Mouse (Mus musculus) C2C12 (cell line): ENCODE data around the gene Npw. TPM values are rescaled to one million over a fixed set of nuclear protein-coding genes. Genes with fewer than 3 reads are reported as not detected.

Source experiments
- H3K27me3 ChIP-seq: one replicate; pipeline ENCODE4 v1.6.1; 2011; ENCODE audit not compliant: control insufficient read depth, insufficient read depth, insufficient read length
- H3K36me3 ChIP-seq: one replicate; pipeline ENCODE4 v1.6.1; 2011; ENCODE audit not compliant: control insufficient read depth, insufficient read depth
- H3K4me3 ChIP-seq: one replicate; pipeline ENCODE4 v1.5.1; 2011; ENCODE audit warnings: mild to moderate bottlenecking, control low read depth; ENCODE audit not compliant: poor library complexity, insufficient read depth, severe bottlenecking
- H3K79me2 ChIP-seq: one replicate; pipeline ENCODE4 v1.6.1; 2011; ENCODE audit not compliant: control insufficient read depth, insufficient read depth
- H3K79me3 ChIP-seq: one replicate; pipeline ENCODE4 v1.6.1; 2011; ENCODE audit warnings: low read depth, control low read depth
- H3ac ChIP-seq: one replicate; pipeline ENCODE3; 2011; ENCODE audit warnings: low read depth; ENCODE audit not compliant: control insufficient read depth, insufficient read length
- CEBPB ChIP-seq: IDR thresholded peaks from one replicate; pipeline ENCODE4 v1.6.1; 2011; ENCODE audit warnings: low read depth, mild to moderate bottlenecking, control low read depth, moderate library complexity
- CTCF ChIP-seq: IDR thresholded peaks from one replicate; pipeline ENCODE4 v1.5.1; 2011; ENCODE audit not compliant: control insufficient read depth, insufficient read depth, insufficient read length
- FOSL1 ChIP-seq: IDR thresholded peaks from one replicate; pipeline ENCODE4 v1.8.0; 2011; ENCODE audit warnings: mild to moderate bottlenecking, low read length; ENCODE audit not compliant: poor library complexity, insufficient read depth, severe bottlenecking
- MAX ChIP-seq: IDR thresholded peaks from one replicate; pipeline ENCODE4 v1.6.1; 2011; ENCODE audit warnings: mild to moderate bottlenecking, control low read depth
- MYOD1 ChIP-seq: IDR thresholded peaks from one replicate; pipeline ENCODE4 v1.6.1; 2011; ENCODE audit warnings: low read depth; ENCODE audit not compliant: control insufficient read depth, insufficient read length
- MYOG ChIP-seq: IDR thresholded peaks from one replicate; pipeline ENCODE4 v1.6.1; 2011; ENCODE audit not compliant: control insufficient read depth, insufficient read length; ENCODE audit errors: extremely low read depth
- USF1 ChIP-seq: IDR thresholded peaks from one replicate; pipeline ENCODE4 v1.6.1; 2011; ENCODE audit warnings: low read depth, mild to moderate bottlenecking, control low read depth, moderate library complexity
- polyA plus RNA-seq: library from polyadenylated mRNA; unstranded; fragments of >200 nt; fragmentation: generic; extraction: Trizol; gene quantifications from one replicate; pipeline ENCODE4 v1.2.1, GENCODE M21; 2012; ENCODE audit warnings: missing spikeins

The Npw gene
- polyA plus RNA-seq, 1 experiment, result 0.42 TPM

DNA sequence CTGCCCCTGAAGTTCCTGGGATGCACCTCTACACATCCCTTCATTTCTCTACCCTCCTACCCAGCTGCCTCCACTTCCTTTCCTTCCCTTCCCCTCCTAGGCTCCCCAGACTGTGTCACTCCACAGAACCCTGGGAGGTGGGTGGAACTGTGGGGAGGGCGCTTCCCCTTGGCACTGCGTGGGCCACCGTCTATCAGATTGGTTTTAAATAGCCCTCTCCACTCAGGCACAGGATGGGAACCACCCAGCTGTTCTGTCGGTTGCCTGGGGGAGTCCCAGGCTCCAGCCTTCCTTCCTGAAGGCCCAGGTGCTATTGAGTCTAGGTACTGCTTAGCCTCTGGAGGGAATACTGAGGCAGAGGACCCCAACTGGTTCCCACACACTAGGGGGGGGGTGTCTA, 23.2 kb downstream of the Npw start:
- Histone ChIP-seq H3K79me3 (no peaks in the 10 kb centered on the region), H3K79me2 (no peaks in the 10 kb centered on the region), H3K4me3 (no peak overlapping the region), H3K27me3 (no peaks in the 10 kb centered on the region), H3K36me3 (no peaks in the 10 kb centered on the region), H3ac (no peak overlapping the region)
- TF ChIP-seq CTCF, result no peak
- no peak for TF ChIP-seq FOSL1
- no peak for TF ChIP-seq MYOG
- no peak for TF ChIP-seq MYOD1
- no peak for TF ChIP-seq CEBPB
- no peak for TF ChIP-seq MAX
- TF ChIP-seq USF1, result no peak

DNA sequence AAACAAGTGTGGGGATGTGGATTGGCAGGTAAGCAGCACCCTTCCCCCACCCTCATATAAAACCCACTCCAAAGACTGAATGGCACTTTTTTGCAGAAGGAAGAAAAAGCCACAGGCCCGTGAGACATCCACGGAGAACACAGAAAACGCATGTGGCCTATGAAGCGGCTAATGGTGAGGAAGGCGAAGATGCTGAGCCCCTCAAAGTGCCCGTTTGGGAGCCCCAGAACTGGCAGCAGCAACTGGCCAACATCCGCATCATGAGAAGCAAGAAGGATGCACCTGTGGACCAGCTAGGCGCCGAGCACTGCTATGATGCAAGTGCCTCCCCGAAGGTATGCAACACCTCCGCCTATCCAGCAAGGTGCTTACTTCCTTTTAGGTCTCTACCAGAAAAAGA, 24.4 kb downstream of the Npw start:
- Histone ChIP-seq H3K4me3 (no peak overlapping the region), H3K27me3 (no peaks in the 10 kb centered on the region), H3K79me2 (no peaks in the 10 kb centered on the region), H3ac (no peak overlapping the region), H3K36me3 (no peaks in the 10 kb centered on the region), H3K79me3 (no peaks in the 10 kb centered on the region)
- TF ChIP-seq USF1, result no peak
- TF ChIP-seq MYOG, result no peak

DNA sequence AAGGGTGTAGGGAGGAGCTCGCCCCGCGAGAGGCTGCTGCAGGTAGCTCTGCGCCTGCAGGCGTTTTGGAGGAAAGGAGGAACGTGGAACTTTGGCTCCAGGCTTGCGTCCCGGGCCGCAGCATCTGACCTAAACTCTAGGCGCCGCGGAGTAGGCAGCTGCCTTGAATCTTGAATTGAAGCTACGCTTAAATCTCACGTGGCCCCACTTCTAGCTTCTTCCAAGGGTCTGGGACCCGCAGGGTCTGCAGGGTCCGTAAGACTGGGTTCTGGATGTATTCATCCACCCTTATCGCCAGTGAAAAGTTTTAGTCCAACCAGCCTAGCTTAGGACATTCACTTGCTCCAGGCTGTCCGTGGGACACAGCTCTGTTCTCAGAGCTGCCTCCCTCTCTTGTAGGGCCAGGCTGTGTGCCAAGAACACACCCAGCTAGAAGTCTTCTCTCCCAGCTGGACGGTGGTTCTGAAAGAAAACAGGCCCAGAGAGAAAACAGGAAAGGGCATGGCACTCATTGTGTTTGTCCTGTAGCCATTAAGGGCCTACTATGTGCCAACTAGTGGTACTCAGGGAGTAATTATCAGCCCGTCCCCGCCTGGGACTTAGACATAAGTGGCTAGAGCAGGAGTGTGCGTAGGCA, 25.3 kb downstream of the Npw start:
- Histone ChIP-seq H3K79me2 (no peaks in the 10 kb centered on the region), H3K79me3 (no peaks in the 10 kb centered on the region), H3K27me3 (no peaks in the 10 kb centered on the region), H3ac (peak overlapping the region; percentile 83), H3K36me3 (no peaks in the 10 kb centered on the region), H3K4me3 (peak overlapping the region; percentile 82)
- TF ChIP-seq MYOG (no peak), MAX (no peak), CEBPB (no peak), MYOD1 (no peak), FOSL1 (no peak), USF1 (no peak), CTCF (no peak)

DNA sequence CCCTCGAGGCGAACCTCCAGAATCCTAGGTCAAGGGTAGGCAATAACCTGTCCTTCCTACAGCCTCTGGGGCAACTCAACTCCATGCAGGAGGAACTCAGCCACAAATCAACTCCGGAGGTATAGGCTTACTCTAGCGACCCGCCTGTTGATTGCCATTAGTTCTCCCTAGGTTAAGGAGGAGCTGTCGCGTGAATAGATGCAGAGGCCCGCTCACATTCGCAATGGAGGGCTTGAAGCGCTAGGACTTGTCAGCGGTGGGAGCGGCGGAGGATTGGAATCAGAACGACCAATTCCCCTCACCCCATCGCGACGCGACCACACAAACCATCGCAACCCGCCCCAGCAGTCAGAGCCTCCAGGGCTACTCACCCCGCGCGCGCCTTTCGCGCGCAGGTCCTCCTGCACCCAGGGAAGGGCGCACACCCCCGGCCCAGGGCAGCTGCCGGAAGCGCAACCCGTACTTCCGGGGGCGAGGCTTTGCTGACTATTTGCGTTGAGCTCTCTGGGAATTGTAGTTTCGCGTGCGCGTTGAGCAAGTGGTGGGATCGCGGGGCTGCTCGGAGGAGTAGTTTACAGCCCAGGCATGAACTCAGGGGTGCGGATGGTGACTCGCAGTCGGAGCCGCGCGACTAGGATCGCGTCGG, 26.0 kb downstream of the Npw start, which contains the start of the genes Tsc2 and Nthl1:
Gene Tsc2 (minus strand): TSS at position 464 of the 646 bp plus-strand sequence.
Gene Nthl1 (plus strand): TSS at position 514 of the 646 bp plus-strand sequence.
- TF ChIP-seq MAX (peak; percentile 39), MYOD1 (no peak)
- Histone ChIP-seq H3K79me2 (no peaks in the 10 kb centered on the region), H3K36me3 (no peaks in the 10 kb centered on the region), H3K27me3 (no peaks in the 10 kb centered on the region), H3K4me3 (peak within 1 kb of the TSS; percentile 82), H3ac (peak within 1 kb of the TSS; percentile 83), H3K79me3 (no peaks in the 10 kb centered on the region)

DNA sequence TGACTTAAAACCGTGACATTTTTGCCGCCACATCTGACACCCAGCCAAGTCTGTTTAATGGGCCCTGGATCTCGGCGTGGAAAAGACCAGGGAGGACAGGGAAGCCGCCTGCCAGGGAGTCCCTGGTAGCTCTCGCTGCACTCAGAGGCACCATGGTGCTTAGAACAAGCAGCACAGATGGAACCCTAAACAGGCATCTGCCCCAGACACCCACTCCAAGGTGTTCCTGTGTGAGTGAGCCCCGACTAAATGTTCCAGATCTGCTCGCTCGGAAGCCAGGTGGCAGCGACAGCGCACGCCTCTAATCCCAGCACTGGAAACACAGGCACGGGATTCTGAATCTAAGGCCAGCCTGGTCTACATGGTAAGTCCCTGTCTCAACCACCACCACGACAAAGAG, 28.2 kb downstream of the Npw start:
- H3K79me2 ChIP-seq, result no peaks in the 10 kb centered on the region
- TF ChIP-seq CEBPB (no peak), USF1 (no peak)
- no peaks in the 10 kb centered on the region for H3K36me3 ChIP-seq
- H3K4me3 ChIP-seq, result no peak overlapping the region
- H3K27me3 ChIP-seq, result no peaks in the 10 kb centered on the region
- no peaks in the 10 kb centered on the region for H3K79me3 ChIP-seq
- H3ac ChIP-seq, result no peak overlapping the region

DNA sequence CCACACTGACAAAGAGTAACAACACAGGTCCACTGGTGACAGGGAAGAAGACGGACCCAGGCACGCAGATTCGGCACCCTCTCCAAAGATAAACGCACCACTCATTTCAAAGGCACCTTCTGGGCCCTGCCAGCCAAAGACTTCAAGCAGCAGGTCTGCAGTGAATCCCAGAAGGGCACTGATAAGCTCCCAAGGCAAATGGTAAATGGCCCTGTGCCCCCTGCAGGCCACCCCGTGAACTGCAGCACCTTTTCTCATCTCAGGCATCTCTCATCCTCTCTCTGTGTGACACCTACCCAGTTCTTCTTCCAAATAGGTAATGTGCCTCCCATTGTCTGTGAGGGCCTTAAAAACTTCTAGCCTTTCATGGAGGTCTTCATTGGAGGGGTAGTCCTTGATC, 29.6 kb downstream of the Npw start:
- Histone ChIP-seq H3K4me3 (no peak overlapping the region), H3K27me3 (no peaks in the 10 kb centered on the region), H3K79me3 (no peaks in the 10 kb centered on the region), H3ac (no peak overlapping the region), H3K36me3 (no peaks in the 10 kb centered on the region), H3K79me2 (no peaks in the 10 kb centered on the region)
- peak; percentile 73 for TF ChIP-seq CTCF
- TF ChIP-seq CEBPB, result no peak
